Mouse (Mus musculus): ENCODE measurements around the gene Cyp2a4. TPM values are rescaled to one million over a fixed set of nuclear protein-coding genes. Genes with fewer than 3 reads are reported as not detected.
"Not testable (repeated sequence)": the region's sequence is repeated elsewhere in the genome, so short reads cannot be mapped to it uniquely, and the experiment has no call there.

Cyp2a4 gene
- polyA plus RNA-seq, 1 experiment from 2014 or later = 7.9 TPM

DNA sequence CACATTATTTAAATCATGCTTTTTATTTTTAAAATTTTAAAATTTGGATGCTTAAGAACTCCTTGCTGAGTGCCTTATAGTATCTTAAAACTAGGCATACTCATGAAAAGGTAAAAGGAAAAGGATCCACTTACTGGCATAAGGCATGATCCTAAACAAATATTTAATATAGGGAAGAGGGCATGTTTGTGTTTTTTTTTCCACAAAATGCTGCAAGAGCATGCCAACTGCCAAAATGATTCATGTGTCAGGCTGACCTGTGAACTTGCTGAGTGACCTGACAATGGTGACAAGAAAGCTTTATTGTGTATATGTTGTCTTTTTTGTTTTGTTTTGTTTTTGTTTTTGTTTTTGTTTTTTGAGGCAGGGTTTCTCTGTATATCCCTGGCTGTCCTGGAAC, 43.2 kb downstream of the Cyp2a4 start:
- H3K27ac ChIP-seq (ENCODE audit: low read depth) = peak overlapping the region; percentile 57
- not testable (repeated sequence) for H3K27me3 ChIP-seq (ENCODE audit: insufficient read depth, low read length); H3K4me1 ChIP-seq (ENCODE audit: insufficient read depth); H3K9me3 ChIP-seq (ENCODE audit: low read length); H3K4me2 ChIP-seq (ENCODE audit: low read depth, low read length); H3K4me3 ChIP-seq (ENCODE audit: low read depth, low read length); H3K9ac ChIP-seq (replicated peaks); H3K36me3 ChIP-seq (replicated peaks; ENCODE audit: insufficient read depth, low read length); DNase-seq
- ATAC-seq = peak; percentile 77
- TF ChIP-seq EP300 (IDR thresholded peaks at IDR 0.05; ENCODE audit: low read depth) = peak; percentile 30; the same call in 1 of the 2 replicates

DNA sequence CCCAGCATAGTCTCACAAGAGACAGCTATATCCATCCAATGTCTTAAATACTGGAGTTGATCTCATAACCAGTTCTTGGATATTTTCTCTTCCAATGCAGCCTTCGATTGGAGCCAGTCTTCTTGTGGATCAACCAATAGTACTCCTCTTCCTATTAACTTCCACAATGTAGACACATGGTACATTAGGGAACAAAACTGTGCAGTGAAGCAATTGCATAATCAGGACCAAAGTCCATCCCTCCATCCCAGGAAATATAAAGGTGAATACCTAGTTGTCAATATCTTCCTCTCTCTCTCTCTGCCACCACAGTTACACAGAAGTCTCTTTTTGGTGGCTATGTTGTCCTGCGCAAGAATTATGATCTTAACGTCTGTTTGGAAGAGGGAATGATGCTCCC, 45.3 kb downstream of the Cyp2a4 start:
- not testable (repeated sequence) for H3K4me1 ChIP-seq (ENCODE audit: insufficient read depth); H3K4me2 ChIP-seq (ENCODE audit: low read depth, low read length); H3K27ac ChIP-seq (ENCODE audit: low read depth); H3K36me3 ChIP-seq (replicated peaks; ENCODE audit: insufficient read depth, low read length); H3K4me3 ChIP-seq (ENCODE audit: low read depth, low read length); H3K27me3 ChIP-seq (ENCODE audit: insufficient read depth, low read length); H3K9me3 ChIP-seq (ENCODE audit: low read length); H3K9ac ChIP-seq (replicated peaks); DNase-seq
- peak; percentile 83 for ATAC-seq
- WGBS (ENCODE audit: insufficient replicate concordance) = 66% methylated on average over 2 of the region's 3 CpGs

DNA sequence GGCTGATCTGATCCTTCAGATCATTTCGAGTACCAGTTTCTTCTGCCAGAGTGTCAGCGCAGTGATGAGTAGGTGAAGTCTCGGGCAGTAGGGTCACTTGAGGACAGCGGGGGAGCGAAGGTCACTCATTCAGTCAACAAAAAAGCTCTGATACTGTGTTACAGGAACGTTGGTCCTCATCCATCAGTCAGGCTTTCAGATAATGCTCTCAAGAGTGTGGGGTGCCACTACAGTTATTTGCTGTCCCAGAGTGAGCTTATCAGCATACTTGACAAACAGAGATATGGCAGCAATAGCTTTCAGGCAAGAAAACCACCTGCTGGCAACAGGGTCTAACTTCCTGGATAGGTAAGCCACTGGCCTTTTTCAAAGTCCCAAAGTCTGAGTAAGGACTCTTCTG, 49.8 kb downstream of the Cyp2a4 start:
- not testable (repeated sequence) for H3K9me3 ChIP-seq (ENCODE audit: low read length); H3K27me3 ChIP-seq (ENCODE audit: insufficient read depth, low read length); ATAC-seq; H3K9ac ChIP-seq (replicated peaks); H3K4me2 ChIP-seq (ENCODE audit: low read depth, low read length); H3K4me3 ChIP-seq (ENCODE audit: low read depth, low read length); H3K36me3 ChIP-seq (replicated peaks; ENCODE audit: insufficient read depth, low read length); DNase-seq; H3K4me1 ChIP-seq (ENCODE audit: insufficient read depth); H3K27ac ChIP-seq (ENCODE audit: low read depth)
- WGBS (ENCODE audit: insufficient replicate concordance) = 74% methylated on average over 5 of the region's 6 CpGs

Other genes with a start within 250 kb of the Cyp2a4 start
- 1.7 TPM in 2 replicates for gene Cyp2b13, start 245.7 kb upstream of the Cyp2a4 start, polyA plus RNA-seq (2015; fragmentation: Nextera tagmentation; extraction: Ambion mirVana)
- gene Cyp2b9, start 133.8 kb upstream of the Cyp2a4 start, polyA plus RNA-seq (2015; fragmentation: Nextera tagmentation; extraction: Ambion mirVana) = 37.4 and 39.1 TPM in 2 replicates
- gene Vmn1r184, start 46.8 kb upstream of the Cyp2a4 start, polyA plus RNA-seq (2015; fragmentation: Nextera tagmentation; extraction: Ambion mirVana) = 0.01 TPM in 1 of 2 replicates, not detected in the other
- gene Nlrp9c, start 96.5 kb downstream of the Cyp2a4 start, polyA plus RNA-seq (2015; fragmentation: Nextera tagmentation; extraction: Ambion mirVana) = not detected in 2 replicates
- gene Nlrp4a, start 127.9 kb downstream of the Cyp2a4 start, polyA plus RNA-seq (2015; fragmentation: Nextera tagmentation; extraction: Ambion mirVana) = not detected in 2 replicates
- not detected in 2 replicates for gene Nlrp9a, start 227.9 kb downstream of the Cyp2a4 start, polyA plus RNA-seq (2015; fragmentation: Nextera tagmentation; extraction: Ambion mirVana)

Data from liver, postnatal 0 days (tissue).